Mouse (Mus musculus): ENCODE results near the gene Gm30083.

DNA sequence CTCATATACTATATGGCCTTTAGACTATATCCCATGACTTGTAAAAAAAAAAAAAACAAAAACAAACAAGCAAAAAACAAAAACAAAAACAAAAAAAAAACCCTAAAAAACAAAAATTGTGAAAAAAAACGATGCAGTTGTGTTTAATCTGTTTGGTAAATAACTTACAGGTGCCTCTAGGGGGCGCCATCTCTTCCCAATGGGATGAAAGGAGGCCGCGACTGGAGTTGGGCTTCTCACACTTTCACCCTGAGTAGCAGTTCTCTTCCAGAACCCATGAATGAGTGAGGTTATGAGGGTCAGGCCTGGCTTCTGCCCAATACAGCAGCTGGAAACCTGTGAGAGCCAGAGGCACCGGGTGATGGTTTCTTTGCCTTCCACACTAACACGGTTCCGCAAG lies 49.3 kb downstream of the Gm30083 start:
- no peak for TF ChIP-seq FLI1 (IDR thresholded peaks at IDR 0.05; ENCODE audit: low read length)
- no peak for TF ChIP-seq GATA1 (IDR thresholded peaks at IDR 0.05; ENCODE audit: borderline replicate concordance, low read length)
